ENCODE assay signal across 24 mouse cellular contexts in genomic region chr6:117617168-117617567, GRCm38 (mm10).
A peak's percentile ranks its signal among the peaks of the same experiment; 100 is the strongest.
DNase-seq lines count a peak whose midpoint lies in the region; ATAC-seq lines count a peak whose summit lies in the region.
"Had no signal": no experiment of that assay in that cellular context is flagged by ENCODE, and none has a peak within 500 bp of the region (broad histone marks: within the 10 kb centered on the region; RNA-seq: fewer than 3 reads in every experiment).

No protein-coding gene starts in this region.

- no peaks in the 10 kb centered on the region for H3K4me1 ChIP-seq in heart, embryonic 11.5 days (ENCODE audit: control insufficient read depth, insufficient read depth, low read length)
- H3K4me1 ChIP-seq in heart, embryonic 16.5 days (ENCODE audit: control insufficient read depth, insufficient read depth, low read length) = peaks cover 9% of the 10 kb centered on the region; the same call in 1 of the 2 replicates
- H3K4me1 ChIP-seq in limb, embryonic 10.5 days = peaks cover 28% of the 10 kb centered on the region
- H3K4me1 ChIP-seq: hindbrain, embryonic 13.5 days; neural tube, embryonic 12.5 days had no signal

- peak; percentile 83 for DNase-seq in heart, adult 11 months
- no peak for DNase-seq in heart, postnatal 36 days
- DNase-seq in lung, postnatal 10 days = peak; percentile 16
- DNase-seq in lung, adult 18-20 months = no peak
- peak; percentile 25 for DNase-seq in limb, embryonic 10.5 days (ENCODE audit: low spot score)
- DNase-seq: adrenal gland, adult 8-10 months; cerebellum, adult 2 months; cerebellum, postnatal 14 days; gastrocnemius, adult 2 months; kidney, adult 11 months; kidney, postnatal 14 days; layer of hippocampus, adult 9-11 months; liver; thymus, postnatal 4 days had no signal

- H3K27ac ChIP-seq in heart, embryonic 11.5 days (ENCODE audit: low read depth, low read length) = no peak overlapping the region
- no peak overlapping the region for H3K27ac ChIP-seq in heart, embryonic 16.5 days (ENCODE audit: low read length)
- H3K27ac ChIP-seq in limb, embryonic 10.5 days = no peak overlapping the region
- H3K27ac ChIP-seq: gastrocnemius, adult 2 months; hindbrain, embryonic 13.5 days; liver, embryonic 14.5 days; neural tube, embryonic 12.5 days had no signal

- no peak overlapping the region for H3K9ac ChIP-seq in heart, embryonic 11.5 days (ENCODE audit: low read depth, low read length)
- no peak overlapping the region for H3K9ac ChIP-seq in heart, embryonic 16.5 days (ENCODE audit: low read length)
- H3K9ac ChIP-seq: hindbrain, embryonic 13.5 days; liver, embryonic 14.5 days; neural tube, embryonic 12.5 days had no signal

- H3K4me3 ChIP-seq in heart, embryonic 11.5 days (ENCODE audit: low read depth, low read length) = no peak overlapping the region
- H3K4me3 ChIP-seq in heart, embryonic 16.5 days (ENCODE audit: low read length) = no peak overlapping the region
- no peak overlapping the region for H3K4me3 ChIP-seq in limb, embryonic 10.5 days
- H3K4me3 ChIP-seq: erythroblast, embryonic 14.5 days; gastrocnemius, adult 2 months; hindbrain, embryonic 13.5 days; neural tube, embryonic 12.5 days had no signal

- 20% methylated on average over 6 of the region's 6 CpGs for WGBS in heart, embryonic 11.5 days (ENCODE audit: insufficient replicate concordance)
- 24% methylated on average over 6 of the region's 6 CpGs for WGBS in heart, embryonic 16.5 days
- WGBS in limb, embryonic 10.5 days = 75% methylated on average over 6 of the region's 6 CpGs

- intact Hi-C loops in heart, postnatal 36 days (cut with DNase I) = no loop called here

- no peak overlapping the region for H3K4me2 ChIP-seq in heart, embryonic 11.5 days
- no peak overlapping the region for H3K4me2 ChIP-seq in heart, embryonic 16.5 days (ENCODE audit: low read depth, low read length)
- H3K4me2 ChIP-seq: hindbrain, embryonic 13.5 days; midbrain, embryonic 11.5 days; neural tube, embryonic 12.5 days had no signal

- ATAC-seq in heart, embryonic 11.5 days (replicated peaks; ENCODE audit: insufficient number of reproducible peaks, low FRiP score, low TSS enrichment) = no peak
- ATAC-seq in heart, embryonic 16.5 days (replicated peaks; ENCODE audit: extremely low read depth, insufficient read depth, low FRiP score) = peak; percentile 69; the same call in 1 of the 2 replicates
- ATAC-seq: forebrain, embryonic 16.5 days; midbrain, embryonic 16.5 days had no signal

- H3K9me3 ChIP-seq in heart, embryonic 11.5 days (replicated peaks; ENCODE audit: control insufficient read depth, low read length) = no peaks in the 10 kb centered on the region
- no peaks in the 10 kb centered on the region for H3K9me3 ChIP-seq in heart, embryonic 16.5 days (replicated peaks; ENCODE audit: control insufficient read depth, low read length)
- no peaks in the 10 kb centered on the region for H3K9me3 ChIP-seq in limb, embryonic 10.5 days (replicated peaks)
- H3K9me3 ChIP-seq: hindbrain, embryonic 13.5 days; neural tube, embryonic 12.5 days had no signal

- H3K27me3 ChIP-seq in heart, embryonic 11.5 days (ENCODE audit: control insufficient read depth, insufficient read depth, low read length) = peaks cover 60% of the 10 kb centered on the region
- H3K27me3 ChIP-seq in heart, embryonic 16.5 days (ENCODE audit: control insufficient read depth, insufficient read depth, low read length) = peaks cover 24% of the 10 kb centered on the region
- no peaks in the 10 kb centered on the region for H3K27me3 ChIP-seq in limb, embryonic 10.5 days (ENCODE audit: low read depth, poor library complexity, severe bottlenecking)
- H3K27me3 ChIP-seq: hindbrain, embryonic 13.5 days; neural tube, embryonic 12.5 days had no signal

- no peaks in the 10 kb centered on the region for H3K36me3 ChIP-seq in heart, embryonic 11.5 days (ENCODE audit: control insufficient read depth, insufficient read depth, low read length)
- H3K36me3 ChIP-seq in heart, embryonic 16.5 days (ENCODE audit: control insufficient read depth, insufficient read depth) = no peaks in the 10 kb centered on the region
- no peaks in the 10 kb centered on the region for H3K36me3 ChIP-seq in limb, embryonic 10.5 days
- H3K36me3 ChIP-seq: G1E; hindbrain, embryonic 13.5 days; neural tube, embryonic 12.5 days had no signal

Comparison
In these comparisons a context has a peak if more than half of its experiments do, and no peak if none do; other contexts are left out.
1. DNase-seq: peak in heart, adult 11 months (single experiment), lung, postnatal 10 days (single experiment) and limb, embryonic 10.5 days (single experiment); none in heart, postnatal 36 days (0 of 2) and lung, adult 18-20 months (0 of 2).